Mouse (Mus musculus) midbrain, embryonic 13.5 days (tissue): ENCODE results near the gene Mlf1. TPM values are rescaled to one million over a fixed set of nuclear protein-coding genes. Genes with fewer than 3 reads are reported as not detected.

Experiments
- ATAC-seq: fragments of 200-750 bp; cut with Nextera tagmentation; 2 replicates; pipeline ENCODE4 v1.8.0; 2017; ENCODE audit warnings: mild to moderate bottlenecking, moderate TSS enrichment, moderate library complexity
- H3K27ac ChIP-seq: fragments of 300-500 bp; sonication (generic); 2 replicates; pipeline ENCODE4 v1.5.1; 2015; ENCODE audit warnings: inconsistent platforms, mild to moderate bottlenecking, moderate library complexity
- H3K27me3 ChIP-seq: fragments of 300-500 bp; sonication (generic); 2 replicates; pipeline ENCODE4 v1.6.1; 2015; ENCODE audit warnings: mild to moderate bottlenecking, inconsistent platforms
- H3K36me3 ChIP-seq: fragments of 300-500 bp; sonication (generic); 2 replicates; pipeline ENCODE4 v1.6.1; 2015; ENCODE audit warnings: mild to moderate bottlenecking, inconsistent platforms
- H3K4me1 ChIP-seq: fragments of 300-500 bp; sonication (generic); replicated peaks from 2 replicates; pipeline ENCODE4 v1.6.1; 2015; ENCODE audit warnings: inconsistent platforms
- H3K4me2 ChIP-seq: fragments of 300-500 bp; sonication (generic); replicated peaks from 2 replicates; pipeline ENCODE4 v1.6.1; 2015; ENCODE audit warnings: moderate library complexity, mild to moderate bottlenecking, inconsistent platforms
- H3K4me3 ChIP-seq: fragments of 300-500 bp; sonication (generic); replicated peaks from 2 replicates; pipeline ENCODE4 v1.5.1; 2015; ENCODE audit warnings: mild to moderate bottlenecking, inconsistent platforms
- H3K9ac ChIP-seq: fragments of 300-500 bp; sonication (generic); replicated peaks from 2 replicates; pipeline ENCODE4 v1.6.1; 2015; ENCODE audit warnings: mild to moderate bottlenecking, inconsistent platforms
- H3K9me3 ChIP-seq: fragments of 300-500 bp; sonication (generic); 2 replicates; pipeline ENCODE4 v1.6.1; 2016; ENCODE audit warnings: mild to moderate bottlenecking, inconsistent platforms
- WGBS: fragments of 180-500 bp; shearing (Covaris S2); methylation state at CpG from one replicate; pipeline ENCODE4 v1.1.7; 2015; 5-methylcytosine and 5-hydroxymethylcytosine counted together
- polyA plus RNA-seq: library from polyadenylated mRNA; unstranded; fragments of >200 nt; fragmentation: Nextera tagmentation; extraction: Ambion mirVana; gene quantifications from 2 replicates; pipeline ENCODE4 v1.2.1, GENCODE M21; 2015

The Mlf1 gene
- polyA plus RNA-seq, 1 experiment from 2014 or later: 29.3 TPM

DNA sequence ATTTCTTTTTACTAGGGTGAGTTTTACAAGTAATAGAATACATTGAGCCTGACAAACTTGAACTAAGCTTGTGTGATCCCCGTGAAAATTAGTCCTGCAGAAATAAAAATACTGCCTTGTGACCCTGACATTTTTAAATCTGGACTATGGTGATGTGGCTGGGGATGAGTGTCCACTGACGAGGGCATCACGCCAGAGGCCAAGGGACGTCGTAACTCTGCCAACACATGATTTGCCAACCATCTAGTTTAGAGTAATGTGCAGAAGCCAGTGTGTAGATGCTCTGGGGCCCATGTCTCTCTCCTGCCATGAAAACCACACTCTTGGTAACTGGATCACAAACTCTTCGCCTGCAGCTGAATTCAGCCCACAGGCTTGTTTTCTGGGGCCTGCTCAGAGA is 6.4 kb upstream of the Mlf1 start:
- no peak overlapping the region for H3K27ac ChIP-seq
- H3K9me3 ChIP-seq: no peaks in the 10 kb centered on the region
- H3K4me2 ChIP-seq: no peak overlapping the region
- no peak overlapping the region for H3K9ac ChIP-seq
- WGBS: 87% methylated on average over 6 of the region's 6 CpGs
- H3K4me3 ChIP-seq: no peak overlapping the region
- no peak for ATAC-seq
- H3K36me3 ChIP-seq: no peaks in the 10 kb centered on the region
- H3K4me1 ChIP-seq: 0 out of 2 replicates have a peak, but pooled peaks cover 6% of the 10 kb centered on the region
- H3K27me3 ChIP-seq: peaks cover 11% of the 10 kb centered on the region

DNA sequence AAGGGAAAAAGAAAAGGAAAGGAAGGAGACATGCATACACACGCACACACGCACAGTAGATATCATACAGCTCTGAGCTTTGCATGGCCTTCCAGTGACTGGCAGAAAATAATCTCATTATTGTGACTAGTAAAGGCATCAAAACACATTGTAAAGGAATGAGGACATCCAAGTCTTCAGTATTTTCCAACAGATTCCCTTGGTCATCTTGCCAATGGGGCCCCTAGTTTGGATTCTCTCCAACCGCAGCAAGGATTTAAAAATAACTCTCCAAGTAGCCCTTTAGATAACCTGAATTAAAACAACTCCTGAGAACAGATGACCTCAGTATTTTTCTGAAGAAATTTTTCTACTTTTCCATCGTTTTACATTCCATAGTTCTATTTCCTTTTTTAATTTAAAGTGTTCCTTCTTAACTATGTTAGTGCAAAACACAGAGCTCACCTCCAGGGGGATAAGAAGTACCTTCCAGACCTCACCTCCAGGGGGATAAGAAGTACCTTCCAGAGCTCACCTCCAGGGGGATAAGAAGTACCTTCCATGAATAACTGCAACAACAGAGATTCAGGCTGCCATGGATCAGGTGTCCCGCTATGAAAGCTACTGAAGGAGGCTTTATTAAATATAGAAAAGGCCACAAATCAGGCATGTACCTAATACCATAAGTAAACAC is 4.4 kb upstream of the Mlf1 start:
- no peak overlapping the region for H3K27ac ChIP-seq
- 84% methylated on average over 5 of the region's 5 CpGs for WGBS
- H3K9me3 ChIP-seq: no peaks in the 10 kb centered on the region
- no peak overlapping the region for H3K4me2 ChIP-seq
- no peak overlapping the region for H3K9ac ChIP-seq
- peaks cover 22% of the 10 kb centered on the region for H3K27me3 ChIP-seq
- no peak overlapping the region for H3K4me3 ChIP-seq
- no peaks in the 10 kb centered on the region for H3K36me3 ChIP-seq
- ATAC-seq: no peak
- peaks cover 8% of the 10 kb centered on the region; the same call in 1 of the 2 replicates for H3K4me1 ChIP-seq

DNA sequence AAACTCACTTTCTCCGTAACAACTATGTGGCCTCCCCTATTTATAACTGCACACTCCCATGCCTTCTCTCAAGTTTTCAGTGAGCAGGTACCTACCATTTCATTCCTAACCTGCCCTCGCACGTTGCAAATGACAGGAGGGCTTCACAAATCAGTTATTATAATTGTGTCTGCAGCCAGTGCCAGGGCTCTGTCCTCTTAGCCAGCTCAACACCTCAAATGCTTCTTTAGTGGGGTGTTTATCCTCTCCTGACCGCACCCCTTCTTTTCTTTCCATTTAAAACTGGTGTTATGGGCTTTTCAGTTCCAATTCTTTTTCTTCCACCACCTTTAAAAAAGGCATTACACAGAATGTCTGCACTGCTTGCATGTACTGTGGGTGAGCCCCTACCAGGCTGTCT is 1.7 kb upstream of the Mlf1 start:
- H3K4me3 ChIP-seq: no peak overlapping the region
- no peak overlapping the region for H3K27ac ChIP-seq
- ATAC-seq: no peak
- H3K9ac ChIP-seq: no peak overlapping the region
- no peaks in the 10 kb centered on the region for H3K36me3 ChIP-seq
- WGBS: 77% methylated on average over 4 of the region's 4 CpGs
- H3K4me2 ChIP-seq: no peak overlapping the region
- H3K9me3 ChIP-seq: no peaks in the 10 kb centered on the region
- peaks cover 4% of the 10 kb centered on the region; the same call in 1 of the 2 replicates for H3K4me1 ChIP-seq
- H3K27me3 ChIP-seq: peaks cover 27% of the 10 kb centered on the region

DNA sequence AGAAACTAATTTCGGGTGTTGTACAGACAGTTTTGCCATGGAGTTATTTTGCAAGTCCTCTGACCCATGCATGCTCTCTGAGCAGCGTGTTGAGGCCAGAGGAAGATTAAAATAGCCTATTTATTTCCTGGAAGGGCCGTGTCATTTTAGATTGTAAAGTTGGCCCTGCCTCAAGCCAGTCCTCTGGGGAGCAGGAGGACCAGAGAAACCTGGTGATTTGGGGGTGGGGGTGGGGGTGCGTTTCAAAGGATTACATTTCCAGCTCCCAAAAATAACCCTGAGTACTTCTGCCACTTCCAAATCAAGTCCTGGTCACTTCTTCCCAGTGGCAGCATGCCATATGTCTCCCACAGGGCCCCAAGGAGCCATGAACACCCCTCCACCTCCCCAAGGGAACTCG is 1.1 kb upstream of the Mlf1 start:
- no peak overlapping the region for H3K27ac ChIP-seq
- WGBS: 66% methylated on average over 5 of the region's 5 CpGs
- no peak for ATAC-seq
- peaks cover 27% of the 10 kb centered on the region for H3K27me3 ChIP-seq
- H3K9me3 ChIP-seq: no peaks in the 10 kb centered on the region
- H3K4me1 ChIP-seq: peaks cover 4% of the 10 kb centered on the region; the same call in 1 of the 2 replicates
- H3K4me2 ChIP-seq: no peak overlapping the region
- no peak overlapping the region for H3K9ac ChIP-seq
- H3K36me3 ChIP-seq: no peaks in the 10 kb centered on the region
- no peak overlapping the region for H3K4me3 ChIP-seq

DNA sequence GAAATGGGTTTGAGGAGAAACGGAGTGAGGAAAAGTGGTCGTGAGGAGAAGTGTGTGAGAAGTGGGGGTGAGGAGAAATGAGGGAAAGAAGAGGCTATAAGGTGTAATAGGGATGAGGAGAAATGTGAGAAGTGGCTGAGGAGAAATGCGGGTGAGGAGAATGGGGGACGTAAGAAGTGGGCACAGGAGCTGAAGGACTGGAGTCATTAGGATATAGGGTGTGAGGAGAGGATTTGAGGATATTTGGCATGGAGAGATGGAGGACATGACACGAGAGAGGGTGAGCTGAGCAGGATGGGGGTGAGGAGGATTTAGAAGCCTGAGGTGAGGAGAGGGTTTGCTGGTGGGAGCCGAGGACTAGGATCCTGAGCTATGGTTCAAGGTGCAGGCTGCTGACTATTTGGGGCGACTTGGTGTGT is 472 bp downstream of the Mlf1 start:
- 35% methylated on average over 7 of the region's 7 CpGs for WGBS
- Histone ChIP-seq H3K27me3 (peaks cover 27% of the 10 kb centered on the region), H3K27ac (no peak overlapping the region), H3K4me3 (peak overlapping the region; percentile 58), H3K9me3 (no peaks in the 10 kb centered on the region), H3K4me1 (peaks cover 4% of the 10 kb centered on the region; the same call in 1 of the 2 replicates), H3K36me3 (no peaks in the 10 kb centered on the region), H3K9ac (peak overlapping the region; percentile 70), H3K4me2 (peak overlapping the region; percentile 87)
- ATAC-seq: peak; percentile 72

DNA sequence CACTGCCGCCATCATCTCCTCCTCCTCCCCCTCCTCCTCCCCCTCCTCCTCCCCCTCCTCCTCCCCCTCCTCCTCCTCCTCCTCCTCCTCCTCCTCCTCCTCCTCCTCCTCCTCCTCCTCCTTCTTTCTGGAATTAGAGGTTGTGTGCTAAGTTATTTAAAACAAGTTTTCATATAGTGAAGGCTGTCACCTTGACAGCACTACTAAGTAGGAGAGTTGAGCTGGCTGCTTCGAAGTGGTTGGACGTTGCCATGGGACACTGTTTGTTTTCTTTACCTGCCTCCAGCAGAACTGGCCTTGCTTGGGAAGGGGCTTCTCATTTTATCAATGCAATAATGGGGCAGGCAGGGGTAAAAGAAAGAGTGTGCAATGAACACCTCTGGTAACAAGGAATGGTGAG is 1.2 kb downstream of the Mlf1 start, which contains the start of gene Gm17402:
Gene Gm17402 (minus strand): TSS at position 101 of the 400 bp plus-strand sequence.
- WGBS: 58% methylated on average over 3 of the region's 3 CpGs
- peak within 1 kb of the TSS; percentile 70 for H3K9ac ChIP-seq
- no peaks in the 10 kb centered on the region for H3K36me3 ChIP-seq
- H3K27ac ChIP-seq: no peak within 1 kb of the TSS
- H3K4me1 ChIP-seq: peaks cover 4% of the 10 kb centered on the region; the same call in 1 of the 2 replicates
- no peaks in the 10 kb centered on the region for H3K9me3 ChIP-seq
- ATAC-seq: no peak
- peak within 1 kb of the TSS; percentile 58 for H3K4me3 ChIP-seq
- H3K27me3 ChIP-seq: peaks cover 27% of the 10 kb centered on the region
- peak within 1 kb of the TSS; percentile 87 for H3K4me2 ChIP-seq

DNA sequence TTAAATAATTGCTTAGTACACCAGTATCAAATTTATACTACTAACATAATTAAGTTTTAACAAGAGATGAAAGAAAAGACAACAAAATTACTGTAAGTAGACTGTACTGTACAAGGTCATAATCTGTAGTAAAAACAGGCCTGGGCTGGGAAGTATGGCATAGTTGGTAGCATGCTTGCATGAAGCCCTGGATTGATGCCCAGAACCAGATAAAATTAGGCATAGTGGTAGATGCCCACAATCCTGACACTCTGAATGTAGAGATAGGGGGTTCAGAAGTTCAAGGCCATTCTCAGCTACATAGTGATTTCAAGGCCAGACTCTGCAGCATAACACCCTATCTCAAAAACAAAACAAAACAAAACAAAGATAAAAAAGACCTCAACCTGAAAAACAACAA is 4.3 kb downstream of the Mlf1 start:
- H3K9ac ChIP-seq: no peak overlapping the region
- no peak overlapping the region for H3K4me3 ChIP-seq
- no peak overlapping the region for H3K4me2 ChIP-seq
- peaks cover 4% of the 10 kb centered on the region; the same call in 1 of the 2 replicates for H3K4me1 ChIP-seq
- ATAC-seq: no peak
- H3K27ac ChIP-seq: no peak overlapping the region
- no peaks in the 10 kb centered on the region for H3K36me3 ChIP-seq
- H3K27me3 ChIP-seq: peaks cover 9% of the 10 kb centered on the region; the same call in 1 of the 2 replicates
- no peaks in the 10 kb centered on the region for H3K9me3 ChIP-seq

DNA sequence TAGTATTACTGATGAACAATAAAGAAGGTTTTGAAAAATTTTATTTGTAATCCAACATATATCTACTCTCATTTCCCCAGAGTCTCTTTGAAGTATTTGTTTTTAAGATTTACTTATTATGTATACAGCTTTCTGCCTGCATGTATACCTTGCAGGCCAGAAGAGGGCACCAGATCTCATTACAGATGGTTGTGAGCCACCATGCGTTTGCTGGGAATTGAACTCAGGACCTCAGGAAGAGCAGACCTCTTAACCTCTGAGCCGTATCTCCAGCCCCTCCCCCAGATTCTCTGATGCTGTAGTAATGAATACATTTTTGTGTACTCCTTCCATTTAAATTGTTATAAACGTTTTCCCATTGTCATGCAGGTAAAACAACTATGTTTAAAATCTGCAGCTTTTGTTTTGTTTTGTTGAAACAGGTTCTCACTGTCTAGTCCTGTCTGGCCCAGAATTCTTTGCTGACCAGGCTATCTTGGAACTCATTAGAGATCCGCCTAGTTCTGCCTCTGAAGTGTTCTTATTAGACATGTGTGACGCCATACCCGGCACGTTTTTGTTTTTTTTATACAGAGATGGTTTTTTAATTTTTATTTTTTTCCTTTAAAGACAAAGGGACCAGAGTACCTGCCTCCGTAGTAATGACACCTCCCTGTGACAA is 55.6 kb downstream of the Mlf1 start:
- Histone ChIP-seq H3K27ac (no peak overlapping the region), H3K27me3 (no peaks in the 10 kb centered on the region), H3K36me3 (peaks cover 26% of the 10 kb centered on the region), H3K4me1 (peaks cover 10% of the 10 kb centered on the region), H3K4me2 (peak overlapping the region; percentile 91), H3K9me3 (peaks cover 16% of the 10 kb centered on the region; the same call in 1 of the 2 replicates), H3K4me3 (peak overlapping the region; percentile 89), H3K9ac (no peak overlapping the region)
- WGBS: 33% methylated on average over 8 of the region's 8 CpGs
- peak; percentile 87; the same call in 1 of the 2 replicates for ATAC-seq

DNA sequence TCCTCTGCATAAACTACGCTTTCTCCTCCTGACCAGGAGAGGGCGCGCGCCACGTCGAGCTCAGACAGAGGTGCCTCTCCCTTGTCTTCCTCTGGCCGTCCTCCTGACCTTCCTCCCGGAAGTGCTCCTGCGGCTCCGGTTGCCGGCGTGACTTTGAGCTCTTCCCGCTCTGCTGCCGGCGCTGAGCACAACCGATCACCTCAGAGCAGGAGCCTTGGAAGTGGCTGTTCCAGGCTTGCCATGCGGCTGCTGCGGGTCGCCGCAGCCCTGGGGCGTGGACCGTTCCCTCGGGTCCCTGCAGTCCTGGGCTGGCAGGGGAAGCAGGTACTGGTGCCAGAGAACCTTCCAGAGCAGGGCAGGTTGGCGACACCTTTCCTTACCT is 56.1 kb downstream of the Mlf1 start, which contains the start of gene Gfm1:
Gene Gfm1 (plus strand): TSS at position 98 of the 382 bp plus-strand sequence.
- no peak within 1 kb of the TSS for H3K27ac ChIP-seq
- under 1% methylated on average over 24 of the region's 24 CpGs for WGBS

DNA sequence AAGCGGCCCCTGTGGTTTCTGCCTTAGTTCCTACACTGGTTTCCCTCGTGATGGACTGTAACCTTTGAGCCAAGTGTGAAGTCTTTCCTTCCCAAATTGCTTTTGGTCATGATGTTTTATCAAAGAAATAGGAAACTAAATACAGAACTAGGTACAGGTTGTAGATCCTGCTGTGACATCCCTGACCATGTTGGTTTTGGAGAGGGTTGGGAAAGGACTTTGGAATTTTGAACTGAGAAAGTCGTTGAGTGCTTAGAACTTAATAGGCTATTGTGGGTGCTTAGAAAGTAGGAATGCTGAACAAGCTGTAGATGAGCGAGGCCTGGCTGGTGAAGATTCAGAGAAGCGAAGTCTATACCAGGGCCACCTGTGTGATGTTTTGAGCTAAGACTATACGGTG is 60.1 kb downstream of the Mlf1 start:
- no peaks in the 10 kb centered on the region for H3K27me3 ChIP-seq
- WGBS: 94% methylated on average over 6 of the region's 6 CpGs
- H3K27ac ChIP-seq: no peak overlapping the region
- no peak overlapping the region for H3K4me2 ChIP-seq
- peaks cover 10% of the 10 kb centered on the region for H3K4me1 ChIP-seq
- H3K9me3 ChIP-seq: no peaks in the 10 kb centered on the region
- no peak overlapping the region for H3K4me3 ChIP-seq
- no peak for ATAC-seq
- H3K36me3 ChIP-seq: peaks cover 66% of the 10 kb centered on the region
- no peak overlapping the region for H3K9ac ChIP-seq

More for the DNA sequence above, 56.1 kb downstream of the Mlf1 start, which contains the start of gene Gfm1:
- Histone ChIP-seq H3K9me3 (peaks cover 16% of the 10 kb centered on the region; the same call in 1 of the 2 replicates), H3K4me2 (peak within 1 kb of the TSS; percentile 91), H3K36me3 (peaks cover 30% of the 10 kb centered on the region), H3K4me3 (peak within 1 kb of the TSS; percentile 89), H3K4me1 (peaks cover 10% of the 10 kb centered on the region), H3K9ac (peak within 1 kb of the TSS; percentile 88), H3K27me3 (no peaks in the 10 kb centered on the region)
- peak; percentile 97 for ATAC-seq

DNA sequence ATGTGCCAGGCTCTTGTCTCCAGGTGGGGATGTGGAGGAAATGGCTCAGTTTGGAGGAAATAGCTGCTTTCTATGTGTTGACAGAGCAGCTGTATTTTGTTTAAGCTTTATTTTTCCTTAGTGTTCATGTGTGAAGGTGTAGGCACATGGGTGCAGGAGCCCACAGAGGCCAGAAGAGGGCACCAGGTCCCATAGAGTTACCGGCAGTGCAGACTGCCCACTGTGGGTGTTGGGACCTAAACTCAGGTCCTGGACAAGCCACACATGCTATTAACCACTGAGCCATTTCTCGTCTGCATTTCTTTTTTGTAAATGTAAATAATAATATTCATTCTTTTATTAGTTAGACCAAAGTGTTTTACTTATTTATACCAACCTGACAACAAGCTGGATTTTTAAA is 73.2 kb downstream of the Mlf1 start:
- 96% methylated on average over 2 of the region's 2 CpGs for WGBS
- Histone ChIP-seq H3K27me3 (no peaks in the 10 kb centered on the region), H3K9me3 (no peaks in the 10 kb centered on the region), H3K4me2 (no peak overlapping the region), H3K4me3 (no peak overlapping the region), H3K36me3 (peaks cover 76% of the 10 kb centered on the region), H3K4me1 (no peaks in the 10 kb centered on the region), H3K9ac (no peak overlapping the region), H3K27ac (no peak overlapping the region)
- ATAC-seq: no peak
